Mouse (Mus musculus): ENCODE measurements around the gene Acta1. TPM values are rescaled to one million over a fixed set of nuclear protein-coding genes. Genes with fewer than 3 reads are reported as not detected.
A peak's percentile ranks its signal among the peaks of the same experiment; 100 is the strongest.

Gene Acta1
- 1.7 and 3.1 TPM in 2 replicates for polyA plus RNA-seq (2015; fragmentation: Nextera tagmentation; extraction: Ambion mirVana)

GRCm38 (mm10) chr8:123894502-123895097 is at the start of gene Acta1:
Gene Acta1, minus strand, starts transcription at chr8:123894751.
- 26% methylated on average over 15 of the region's 15 CpGs for WGBS
- H3K36me3 ChIP-seq (ENCODE audit: poor library complexity, severe bottlenecking): peaks cover 3% of the 10 kb centered on the region; the same call in 1 of the 2 replicates
- H3K9me3 ChIP-seq (replicated peaks): no peaks in the 10 kb centered on the region
- no peak within 1 kb of the TSS for H3K27ac ChIP-seq
- H3K4me3 ChIP-seq: no peak within 1 kb of the TSS
- H3K27me3 ChIP-seq: peaks cover 64% of the 10 kb centered on the region
- no peak within 1 kb of the TSS for H3K9ac ChIP-seq
- H3K4me2 ChIP-seq: no peak within 1 kb of the TSS
- H3K4me1 ChIP-seq: peaks cover 21% of the 10 kb centered on the region
- ATAC-seq: no peak

GRCm38 (mm10) chr8:123929026-123929425 is 34.5 kb upstream of the Acta1 start:
- no peak overlapping the region for H3K4me3 ChIP-seq
- 94% methylated on average over 7 of the region's 7 CpGs for WGBS
- H3K9me3 ChIP-seq (replicated peaks): no peaks in the 10 kb centered on the region
- no peak overlapping the region for H3K27ac ChIP-seq
- no peaks in the 10 kb centered on the region for H3K4me1 ChIP-seq
- ATAC-seq: no peak
- no peak overlapping the region for H3K9ac ChIP-seq
- peaks cover 76% of the 10 kb centered on the region for H3K36me3 ChIP-seq (ENCODE audit: poor library complexity, severe bottlenecking)
- H3K4me2 ChIP-seq: no peak overlapping the region
- H3K27me3 ChIP-seq: no peaks in the 10 kb centered on the region

- no peak for ATAC-seq
- peaks cover 80% of the 10 kb centered on the region for H3K36me3 ChIP-seq (ENCODE audit: poor library complexity, severe bottlenecking)
- H3K9me3 ChIP-seq (replicated peaks): no peaks in the 10 kb centered on the region
- H3K4me3 ChIP-seq: no peak overlapping the region
- no peak overlapping the region for H3K4me2 ChIP-seq
- 90% methylated on average over 3 of the region's 3 CpGs for WGBS
- no peak overlapping the region for H3K9ac ChIP-seq
- H3K27ac ChIP-seq: no peak overlapping the region
- no peaks in the 10 kb centered on the region for H3K27me3 ChIP-seq
- no peaks in the 10 kb centered on the region for H3K4me1 ChIP-seq
Observed at GRCm38 (mm10) chr8:123925671-123926070, 31.1 kb upstream of the Acta1 start.

GRCm38 (mm10) chr8:123924719-123925118 is 30.2 kb upstream of the Acta1 start:
- Histone ChIP-seq H3K27me3 (no peaks in the 10 kb centered on the region), H3K4me3 (no peak overlapping the region), H3K36me3 (ENCODE audit: poor library complexity, severe bottlenecking) (peaks cover 80% of the 10 kb centered on the region), H3K4me2 (no peak overlapping the region), H3K4me1 (no peaks in the 10 kb centered on the region), H3K9ac (no peak overlapping the region), H3K9me3 (replicated peaks) (no peaks in the 10 kb centered on the region), H3K27ac (no peak overlapping the region)
- peak; percentile 69; the same call in 1 of the 2 replicates for ATAC-seq
- 7% methylated on average over 2 of the region's 2 CpGs for WGBS

- Histone ChIP-seq H3K4me1 (no peaks in the 10 kb centered on the region), H3K27me3 (no peaks in the 10 kb centered on the region), H3K27ac (no peak overlapping the region), H3K9ac (no peak overlapping the region), H3K4me2 (no peak overlapping the region), H3K4me3 (no peak overlapping the region), H3K9me3 (replicated peaks) (no peaks in the 10 kb centered on the region), H3K36me3 (ENCODE audit: poor library complexity, severe bottlenecking) (peaks cover 99% of the 10 kb centered on the region)
- ATAC-seq: no peak
- WGBS: 92% methylated on average over 3 of the region's 3 CpGs
Observed at GRCm38 (mm10) chr8:123914635-123915034, 20.1 kb upstream of the Acta1 start.

- H3K4me1 ChIP-seq: no peaks in the 10 kb centered on the region
- no peak for ATAC-seq
- H3K36me3 ChIP-seq (ENCODE audit: poor library complexity, severe bottlenecking): peaks cover 98% of the 10 kb centered on the region
- H3K4me3 ChIP-seq: no peak overlapping the region
- H3K27me3 ChIP-seq: no peaks in the 10 kb centered on the region
- H3K4me2 ChIP-seq: no peak overlapping the region
- H3K9ac ChIP-seq: no peak overlapping the region
- H3K27ac ChIP-seq: no peak overlapping the region
- no peaks in the 10 kb centered on the region for H3K9me3 ChIP-seq (replicated peaks)
- 87% methylated on average over 4 of the region's 4 CpGs for WGBS
Observed at GRCm38 (mm10) chr8:123912265-123912664, 17.7 kb upstream of the Acta1 start.

- peaks cover 93% of the 10 kb centered on the region for H3K36me3 ChIP-seq (ENCODE audit: poor library complexity, severe bottlenecking)
Observed at GRCm38 (mm10) chr8:123907604-123908003, 13.1 kb upstream of the Acta1 start.

GRCm38 (mm10) chr8:123902653-123903052 is 8.1 kb upstream of the Acta1 start:
- no peak overlapping the region for H3K4me3 ChIP-seq
- no peaks in the 10 kb centered on the region for H3K4me1 ChIP-seq
- no peak for ATAC-seq
- H3K27ac ChIP-seq: no peak overlapping the region
- no peak overlapping the region for H3K4me2 ChIP-seq
- 84% methylated on average over 7 of the region's 7 CpGs for WGBS
- H3K9me3 ChIP-seq (replicated peaks): no peaks in the 10 kb centered on the region
- H3K36me3 ChIP-seq (ENCODE audit: poor library complexity, severe bottlenecking): peaks cover 76% of the 10 kb centered on the region
- no peaks in the 10 kb centered on the region for H3K27me3 ChIP-seq
- H3K9ac ChIP-seq: no peak overlapping the region

More at GRCm38 (mm10) chr8:123907604-123908003, 13.1 kb upstream of the Acta1 start:
- no peak for ATAC-seq
- H3K9me3 ChIP-seq (replicated peaks): no peaks in the 10 kb centered on the region
- no peak overlapping the region for H3K27ac ChIP-seq
- H3K4me3 ChIP-seq: no peak overlapping the region
- no peak overlapping the region for H3K9ac ChIP-seq
- H3K4me1 ChIP-seq: no peaks in the 10 kb centered on the region
- WGBS: 90% methylated on average over 6 of the region's 6 CpGs
- H3K4me2 ChIP-seq: no peak overlapping the region
- H3K27me3 ChIP-seq: no peaks in the 10 kb centered on the region

- no peak for ATAC-seq
- H3K4me3 ChIP-seq: no peak overlapping the region
- H3K27ac ChIP-seq: no peak overlapping the region
- H3K27me3 ChIP-seq: peaks cover 18% of the 10 kb centered on the region
- no peak overlapping the region for H3K4me2 ChIP-seq
- H3K9me3 ChIP-seq (replicated peaks): no peaks in the 10 kb centered on the region
- no peaks in the 10 kb centered on the region for H3K4me1 ChIP-seq
- H3K9ac ChIP-seq: no peak overlapping the region
- H3K36me3 ChIP-seq (ENCODE audit: poor library complexity, severe bottlenecking): peaks cover 48% of the 10 kb centered on the region
- WGBS: 85% methylated on average over 7 of the region's 7 CpGs
Observed at GRCm38 (mm10) chr8:123899366-123899765, 4.8 kb upstream of the Acta1 start.

GRCm38 (mm10) chr8:123898576-123898975 is 4.0 kb upstream of the Acta1 start:
- ATAC-seq: no peak
- Histone ChIP-seq H3K9me3 (replicated peaks) (no peaks in the 10 kb centered on the region), H3K36me3 (ENCODE audit: poor library complexity, severe bottlenecking) (peaks cover 40% of the 10 kb centered on the region), H3K4me1 (no peaks in the 10 kb centered on the region), H3K4me2 (no peak overlapping the region), H3K9ac (no peak overlapping the region), H3K27me3 (peaks cover 25% of the 10 kb centered on the region), H3K27ac (no peak overlapping the region), H3K4me3 (no peak overlapping the region)
- WGBS: 91% methylated on average over 5 of the region's 5 CpGs

GRCm38 (mm10) chr8:123896774-123897173 is 2.2 kb upstream of the Acta1 start:
- Histone ChIP-seq H3K36me3 (ENCODE audit: poor library complexity, severe bottlenecking) (peaks cover 22% of the 10 kb centered on the region), H3K9ac (no peak overlapping the region), H3K4me3 (no peak overlapping the region), H3K9me3 (replicated peaks) (no peaks in the 10 kb centered on the region), H3K4me2 (no peak overlapping the region), H3K4me1 (peaks cover 13% of the 10 kb centered on the region), H3K27ac (no peak overlapping the region), H3K27me3 (peaks cover 44% of the 10 kb centered on the region)
- WGBS: 58% methylated on average over 10 of the region's 10 CpGs
- ATAC-seq: no peak

GRCm38 (mm10) chr8:123896366-123896761 is 1.8 kb upstream of the Acta1 start:
- H3K27ac ChIP-seq: no peak overlapping the region
- H3K27me3 ChIP-seq: peaks cover 47% of the 10 kb centered on the region
- no peak overlapping the region for H3K9ac ChIP-seq
- WGBS: 62% methylated on average over 14 of the region's 14 CpGs
- H3K36me3 ChIP-seq (ENCODE audit: poor library complexity, severe bottlenecking): peaks cover 18% of the 10 kb centered on the region
- no peak overlapping the region for H3K4me3 ChIP-seq
- H3K9me3 ChIP-seq (replicated peaks): no peaks in the 10 kb centered on the region
- no peak overlapping the region for H3K4me2 ChIP-seq
- no peak for ATAC-seq
- peaks cover 17% of the 10 kb centered on the region for H3K4me1 ChIP-seq

Data from forebrain, embryonic 13.5 days (tissue).